Mouse (Mus musculus): Measurements from ENCODE around the gene Muc3. TPM values are rescaled to one million over a fixed set of nuclear protein-coding genes. Genes with fewer than 3 reads are reported as not detected.
"Not testable (repeated sequence)": the region's sequence is repeated elsewhere in the genome, so short reads cannot be mapped to it uniquely, and the experiment has no call there.

Gene Muc3
- total RNA-seq, 2 experiments from 2014 or later = not detected

GRCm38 (mm10) chr5:137131490-137131889 is 17.6 kb downstream of the Muc3 start:
- peak in 1 of 2 experiments; percentile 37 for DNase-seq (ENCODE audit: extremely low spot score in 1 of 2, low spot score in 2 of 2)
- intact Hi-C loops (cut with DNase I) = loop anchor here (1.0 kb wide), 1 partner anchor 155 kb away; no protein-coding TSS in a partner anchor

- intact Hi-C loops (cut with DNase I) = no loop called here
- DNase-seq (ENCODE audit: extremely low spot score in 1 of 2, low spot score in 2 of 2) = no peak
Measured at GRCm38 (mm10) chr5:137129281-137129680, 19.8 kb downstream of the Muc3 start.

- intact Hi-C loops (cut with DNase I) = no loop called here
- DNase-seq (ENCODE audit: extremely low spot score in 1 of 2, low spot score in 2 of 2) = no peak
Measured at GRCm38 (mm10) chr5:137123516-137123915, 25.6 kb downstream of the Muc3 start.

- DNase-seq (ENCODE audit: extremely low spot score in 1 of 2, low spot score in 2 of 2) = peak; percentile 65 to 67
Measured at GRCm38 (mm10) chr5:137122686-137123193, 26.4 kb downstream of the Muc3 start.

GRCm38 (mm10) chr5:137121280-137121679 is 27.8 kb downstream of the Muc3 start:
- DNase-seq (ENCODE audit: extremely low spot score in 1 of 2, low spot score in 2 of 2) = no peak
- intact Hi-C loops (cut with DNase I) = no loop called here

More at GRCm38 (mm10) chr5:137122686-137123193, 26.4 kb downstream of the Muc3 start:
- intact Hi-C loops (cut with DNase I) = no loop called here

- intact Hi-C loops (cut with DNase I) = no loop called here
- no peak for DNase-seq (ENCODE audit: extremely low spot score in 1 of 2, low spot score in 2 of 2)
Measured at GRCm38 (mm10) chr5:137118878-137119277, 30.2 kb downstream of the Muc3 start.

GRCm38 (mm10) chr5:137117994-137118393 is 31.1 kb downstream of the Muc3 start:
- DNase-seq (ENCODE audit: extremely low spot score in 1 of 2, low spot score in 2 of 2); intact Hi-C loops (cut with DNase I): not testable (repeated sequence)

GRCm38 (mm10) chr5:137116987-137117386 is 32.1 kb downstream of the Muc3 start:
- DNase-seq (ENCODE audit: extremely low spot score in 1 of 2, low spot score in 2 of 2) = no peak
- intact Hi-C loops (cut with DNase I) = no loop called here

- peak in 1 of 2 experiments; percentile 79 for DNase-seq (ENCODE audit: extremely low spot score in 1 of 2, low spot score in 2 of 2)
- intact Hi-C loops (cut with DNase I) = no loop called here
Measured at GRCm38 (mm10) chr5:137115866-137116847, 33.0 kb downstream of the Muc3 start, which contains the start of gene Trim56. Gene Trim56 (minus strand): TSS chr5:137116209.

GRCm38 (mm10) chr5:137114891-137115561 is 34.1 kb downstream of the Muc3 start:
- intact Hi-C loops (cut with DNase I) = loop anchor here (5.0 kb wide), 1 partner anchor 183 kb away; no protein-coding TSS in a partner anchor
- no peak for DNase-seq (ENCODE audit: extremely low spot score in 1 of 2, low spot score in 2 of 2)

GRCm38 (mm10) chr5:137111542-137112408 is 37.3 kb downstream of the Muc3 start:
- DNase-seq (ENCODE audit: extremely low spot score in 1 of 2, low spot score in 2 of 2) = no peak
- intact Hi-C loops (cut with DNase I) = loop anchor here (5.0 kb wide), 1 partner anchor 179 kb away; no protein-coding TSS in a partner anchor

GRCm38 (mm10) chr5:137110863-137111262 is 38.3 kb downstream of the Muc3 start:
- DNase-seq (ENCODE audit: extremely low spot score in 1 of 2, low spot score in 2 of 2) = no peak
- intact Hi-C loops (cut with DNase I) = loop anchor here (5.0 kb wide), 1 partner anchor 179 kb away; no protein-coding TSS in a partner anchor

- intact Hi-C loops (cut with DNase I) = loop anchor here (5.0 kb wide), 1 partner anchor 178 kb away; no protein-coding TSS in a partner anchor
- DNase-seq (ENCODE audit: extremely low spot score in 1 of 2, low spot score in 2 of 2) = no peak
Measured at GRCm38 (mm10) chr5:137109941-137110593, 39.1 kb downstream of the Muc3 start.

- intact Hi-C loops (cut with DNase I) = no loop called here
- DNase-seq (ENCODE audit: extremely low spot score in 1 of 2, low spot score in 2 of 2) = no peak
Measured at GRCm38 (mm10) chr5:137108111-137108510, 41.0 kb downstream of the Muc3 start.

GRCm38 (mm10) chr5:137107670-137108069 is 41.5 kb downstream of the Muc3 start:
- no peak for DNase-seq (ENCODE audit: extremely low spot score in 1 of 2, low spot score in 2 of 2)
- intact Hi-C loops (cut with DNase I) = loop anchor here (2.0 kb wide), 1 partner anchor 83 kb away; no protein-coding TSS in a partner anchor

GRCm38 (mm10) chr5:137107024-137107423 is 42.1 kb downstream of the Muc3 start:
- peak; percentile 81 to 82 for DNase-seq (ENCODE audit: extremely low spot score in 1 of 2, low spot score in 2 of 2)
- intact Hi-C loops (cut with DNase I) = loop anchor here (2.0 kb wide), 1 partner anchor 82 kb away; no protein-coding TSS in a partner anchor

GRCm38 (mm10) chr5:137106434-137106833 is 42.7 kb downstream of the Muc3 start:
- intact Hi-C loops (cut with DNase I) = loop anchor here (2.0 kb wide), 1 partner anchor 82 kb away; no protein-coding TSS in a partner anchor
- DNase-seq (ENCODE audit: extremely low spot score in 1 of 2, low spot score in 2 of 2) = no peak

Measured in left cerebral cortex, postnatal 10 days (tissue).